Mouse (Mus musculus) 3T3-L1 (cell line): Measurements from ENCODE around the gene Vmn1r95.
"Not testable (repeated sequence)": the region's sequence is repeated elsewhere in the genome, so short reads cannot be mapped to it uniquely, and the experiment has no call there.

Source experiments
- DNase-seq: peaks from one replicate; pipeline ENCODE4 v3.0.0-alpha.2; 2015; ENCODE audit warnings: low read depth, low spot score

Vmn1r95 gene

GRCm38 (mm10) chr7:20193410-20193809 is at the start of gene Vmn1r95:
TSS of gene Vmn1r95 (plus strand) at chr7:20193710.
- not testable (repeated sequence) for DNase-seq

GRCm38 (mm10) chr7:20168277-20168676 is 25.2 kb upstream of the Vmn1r95 start, which contains the start of gene Vmn1r94:
TSS of gene Vmn1r94 (minus strand) at chr7:20168377.
- DNase-seq, result not testable (repeated sequence)

- DNase-seq, result not testable (repeated sequence)
Observed at GRCm38 (mm10) chr7:20205507-20205906, 12.0 kb downstream of the Vmn1r95 start, which contains the start of gene Gm6164. TSS of gene Gm6164 (minus strand) at chr7:20205607.

GRCm38 (mm10) chr7:20233728-20234127 is 40.2 kb downstream of the Vmn1r95 start, which contains the start of gene Gm4498:
TSS of gene Gm4498 (minus strand) at chr7:20233828.
- DNase-seq, result not testable (repeated sequence)
